Mouse (Mus musculus) limb, embryonic 11.5 days (tissue): ENCODE results near the gene Pld4. TPM values are rescaled to one million over a fixed set of nuclear protein-coding genes. Genes with fewer than 3 reads are reported as not detected.

Experiments
- ATAC-seq: fragments of 200-750 bp; cut with Nextera tagmentation; 2 replicates; pipeline ENCODE4 v1.8.0; 2017; ENCODE audit warnings: low read depth; ENCODE audit not compliant: insufficient number of reproducible peaks, low FRiP score, low TSS enrichment
- DNase-seq: peaks from one replicate; pipeline ENCODE4 v3.0.0-alpha.2; 2015; ENCODE audit warnings: low spot score
- H3K27ac ChIP-seq: fragments of 300-500 bp; sonication (generic); replicated peaks from 2 replicates; pipeline ENCODE4 v1.5.1; 2014; ENCODE audit warnings: low read depth, mild to moderate bottlenecking, low read length
- H3K27me3 ChIP-seq: fragments of 300-500 bp; sonication (generic); 2 replicates; pipeline ENCODE4 v1.6.1; 2014; ENCODE audit warnings: mild to moderate bottlenecking, low read length, mixed read lengths; ENCODE audit not compliant: control insufficient read depth, insufficient read depth
- H3K36me3 ChIP-seq: fragments of 300-500 bp; sonication (generic); 2 replicates; pipeline ENCODE4 v1.6.1; 2014; ENCODE audit warnings: mild to moderate bottlenecking, low read length, moderate library complexity, mixed read lengths; ENCODE audit not compliant: control insufficient read depth, insufficient read depth
- H3K4me1 ChIP-seq: fragments of 300-500 bp; sonication (generic); 2 replicates; pipeline ENCODE4 v1.6.1; 2014; ENCODE audit warnings: low read length, mixed read lengths; ENCODE audit not compliant: control insufficient read depth, insufficient read depth
- H3K4me2 ChIP-seq: fragments of 300-500 bp; sonication (generic); 2 replicates; pipeline ENCODE4 v1.6.1; 2014; ENCODE audit warnings: low read depth, mild to moderate bottlenecking, moderate library complexity; ENCODE audit not compliant: severe bottlenecking
- H3K4me3 ChIP-seq: fragments of 300-500 bp; sonication (generic); 2 replicates; pipeline ENCODE4 v1.5.1; 2014; ENCODE audit warnings: low read depth, low read length
- H3K9ac ChIP-seq: fragments of 300-500 bp; sonication (generic); 2 replicates; pipeline ENCODE4 v1.6.1; 2014; ENCODE audit warnings: mild to moderate bottlenecking, low read length
- H3K9me3 ChIP-seq: fragments of 300-500 bp; sonication (generic); 2 replicates; pipeline ENCODE4 v1.6.1; 2016; ENCODE audit warnings: low read length; ENCODE audit not compliant: control insufficient read depth
- WGBS: fragments of 180-500 bp; shearing (Covaris S2); extraction: QIAGEN DNeasy Blood & Tissue Kit; methylation state at CpG from one replicate; pipeline ENCODE4 v1.1.7; 2014; 5-methylcytosine and 5-hydroxymethylcytosine counted together
- polyA plus RNA-seq: library from polyadenylated mRNA; unstranded; fragments of >200 nt; fragmentation: Nextera tagmentation; extraction: Ambion mirVana; gene quantifications from 2 replicates; pipeline ENCODE4 v1.2.1, GENCODE M21; 2014

Pld4 gene
- polyA plus RNA-seq, 1 experiment from 2014 or later, result 2.8 TPM

DNA sequence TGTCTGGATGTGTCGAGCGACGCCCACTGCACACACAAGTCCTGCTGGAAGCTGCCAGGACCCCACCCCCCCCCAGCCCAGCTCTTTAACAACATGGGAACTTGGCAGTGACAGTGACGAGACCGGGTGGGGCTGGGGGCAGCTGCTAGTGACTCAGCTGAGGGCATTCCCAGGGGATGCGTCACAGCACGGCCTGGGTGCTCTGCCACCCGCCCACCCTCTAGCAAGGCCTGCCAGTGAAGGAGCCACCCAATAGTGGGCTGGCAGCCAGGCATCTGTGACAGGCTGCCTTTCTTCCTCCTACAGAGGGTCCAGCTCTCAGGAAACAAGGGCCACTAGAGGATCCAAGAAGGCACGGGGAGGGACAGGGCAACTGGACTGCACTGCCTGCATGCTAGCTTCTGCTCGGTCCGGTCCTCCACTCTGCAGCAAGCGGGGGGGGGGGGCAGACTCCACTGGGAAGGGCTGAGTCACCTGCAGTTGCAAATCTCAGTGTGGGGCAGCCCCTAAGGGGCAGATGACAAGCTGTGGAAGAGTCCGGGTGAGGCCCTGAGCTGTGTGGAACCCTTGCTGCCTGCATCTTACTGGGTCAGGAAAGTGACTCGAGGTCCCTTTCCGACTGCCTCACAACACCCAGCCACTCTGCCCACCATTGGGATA is 37.3 kb downstream of the Pld4 start:
- H3K4me2 ChIP-seq, result no peak overlapping the region
- no peaks in the 10 kb centered on the region for H3K9me3 ChIP-seq
- H3K27ac ChIP-seq, result no peak overlapping the region
- whole genome bisulfite sequencing, result 54% methylated on average over 15 of the region's 15 CpGs
- peaks cover 11% of the 10 kb centered on the region; the same call in 1 of the 2 replicates for H3K4me1 ChIP-seq
- H3K36me3 ChIP-seq, result no peaks in the 10 kb centered on the region
- ATAC-seq (no peak), DNase-seq (no peak)
- H3K27me3 ChIP-seq, result peaks cover 13% of the 10 kb centered on the region; the same call in 1 of the 2 replicates
- H3K4me3 ChIP-seq, result no peak overlapping the region
- H3K9ac ChIP-seq, result no peak overlapping the region

DNA sequence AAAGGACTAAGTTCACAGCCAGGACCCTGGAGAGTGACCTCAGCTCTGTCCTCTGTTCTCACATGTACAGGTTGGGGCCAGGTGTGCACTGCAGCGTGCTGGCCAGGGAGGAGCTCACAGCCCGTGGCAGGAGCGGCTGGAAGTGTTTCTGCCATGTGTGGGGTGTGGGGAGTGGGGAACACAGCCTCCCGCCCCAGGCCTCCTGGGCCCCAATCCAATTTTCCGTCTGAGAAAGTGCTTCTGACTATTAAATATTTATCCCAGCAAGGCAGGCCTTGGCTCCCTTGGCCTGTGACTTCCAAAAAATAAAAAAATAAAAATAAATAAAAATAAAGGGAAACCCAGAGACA is 37.9 kb downstream of the Pld4 start:
- 42% methylated on average over 5 of the region's 5 CpGs for WGBS
- peaks cover 13% of the 10 kb centered on the region; the same call in 1 of the 2 replicates for H3K4me1 ChIP-seq
- no peak for ATAC-seq
- no peak overlapping the region for H3K4me3 ChIP-seq
- H3K9me3 ChIP-seq, result no peaks in the 10 kb centered on the region
- no peak overlapping the region for H3K9ac ChIP-seq
- H3K27ac ChIP-seq, result no peak overlapping the region
- H3K4me2 ChIP-seq, result no peak overlapping the region
- no peaks in the 10 kb centered on the region for H3K36me3 ChIP-seq
- no peak for DNase-seq
- peaks cover 13% of the 10 kb centered on the region; the same call in 1 of the 2 replicates for H3K27me3 ChIP-seq

DNA sequence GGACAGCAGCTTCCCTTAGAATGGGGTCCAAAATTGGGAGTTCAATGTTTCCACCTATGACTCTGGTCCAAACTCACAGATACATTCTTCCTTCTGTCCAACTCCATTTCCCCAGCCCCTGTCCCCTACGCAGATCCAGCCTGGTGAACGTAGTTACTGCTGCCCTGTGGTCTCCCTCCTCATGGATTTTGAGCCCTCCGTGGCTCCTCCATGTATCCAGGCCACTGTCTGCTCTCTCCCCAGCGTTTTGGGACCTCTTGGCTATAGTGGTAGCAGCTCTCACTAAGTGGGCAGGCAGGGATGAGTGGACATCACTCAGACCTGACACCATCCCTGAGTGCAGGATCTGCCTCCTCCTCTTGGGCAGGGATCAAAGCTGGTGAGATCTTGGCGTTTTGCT is 38.3 kb downstream of the Pld4 start:
- DNase-seq, result no peak
- no peak overlapping the region for H3K9ac ChIP-seq
- H3K4me2 ChIP-seq, result no peak overlapping the region
- H3K9me3 ChIP-seq, result no peaks in the 10 kb centered on the region
- WGBS, result 73% methylated on average over 5 of the region's 5 CpGs
- peaks cover 13% of the 10 kb centered on the region; the same call in 1 of the 2 replicates for H3K27me3 ChIP-seq
- no peak overlapping the region for H3K27ac ChIP-seq
- H3K4me3 ChIP-seq, result no peak overlapping the region
- H3K36me3 ChIP-seq, result no peaks in the 10 kb centered on the region
- H3K4me1 ChIP-seq, result peaks cover 13% of the 10 kb centered on the region; the same call in 1 of the 2 replicates
- no peak for ATAC-seq

DNA sequence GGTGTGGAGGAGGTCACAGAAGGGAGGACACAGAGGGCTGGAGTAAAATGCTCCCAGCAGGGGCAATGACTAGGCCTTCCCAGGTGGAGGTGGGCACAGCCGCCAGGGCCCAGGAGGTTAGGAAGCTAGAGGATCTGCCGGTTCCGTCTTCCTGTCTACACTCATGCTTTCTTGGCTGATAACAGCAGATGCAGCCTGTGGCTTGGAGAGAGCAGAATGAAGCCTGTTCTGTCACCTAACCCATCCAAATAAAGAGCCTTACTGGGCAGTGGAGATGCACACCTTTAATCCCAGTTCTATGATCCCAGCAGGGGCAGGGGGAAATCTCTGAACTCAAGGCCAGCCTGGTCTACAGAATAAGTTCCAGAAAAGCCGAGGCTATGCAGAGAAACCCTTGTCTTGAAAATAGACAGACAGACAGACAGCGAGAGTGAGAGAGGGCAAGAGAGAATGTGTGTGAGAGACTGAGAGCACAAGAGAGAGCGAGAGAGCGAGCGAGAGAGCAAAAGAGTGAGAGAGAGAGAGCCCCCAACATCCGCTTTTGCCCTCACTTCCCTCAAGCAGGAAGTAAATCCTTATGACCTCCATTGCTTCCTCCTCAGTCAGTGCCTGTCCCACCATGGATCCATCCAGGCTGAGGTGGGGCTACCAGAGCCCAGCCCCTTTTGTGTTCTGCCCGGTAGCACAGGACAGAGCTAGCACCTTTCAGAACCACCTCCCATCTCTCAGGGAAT is 38.9 kb downstream of the Pld4 start:
- Histone ChIP-seq H3K36me3 (no peaks in the 10 kb centered on the region), H3K4me1 (peaks cover 9% of the 10 kb centered on the region; the same call in 1 of the 2 replicates), H3K4me2 (no peak overlapping the region), H3K27ac (no peak overlapping the region), H3K9me3 (no peaks in the 10 kb centered on the region), H3K9ac (no peak overlapping the region), H3K27me3 (peaks cover 13% of the 10 kb centered on the region; the same call in 1 of the 2 replicates), H3K4me3 (no peak overlapping the region)
- ATAC-seq (no peak), DNase-seq (no peak)
- WGBS, result 83% methylated on average over 10 of the region's 10 CpGs

GRCm38 (mm10) chr12:112800476-112800875 is 40.0 kb downstream of the Pld4 start:
- no peak overlapping the region for H3K4me3 ChIP-seq
- no peak overlapping the region for H3K4me2 ChIP-seq
- H3K9ac ChIP-seq, result no peak overlapping the region
- ATAC-seq, result 0 out of 2 replicates have a peak, but pooled peaks have one; percentile 7
- H3K27me3 ChIP-seq, result peaks cover 13% of the 10 kb centered on the region; the same call in 1 of the 2 replicates
- DNase-seq, result peak; percentile 86
- peaks cover 9% of the 10 kb centered on the region; the same call in 1 of the 2 replicates for H3K4me1 ChIP-seq
- H3K36me3 ChIP-seq, result no peaks in the 10 kb centered on the region
- no peaks in the 10 kb centered on the region for H3K9me3 ChIP-seq
- H3K27ac ChIP-seq, result no peak overlapping the region
- WGBS, result 10% methylated on average over 4 of the region's 4 CpGs

DNA sequence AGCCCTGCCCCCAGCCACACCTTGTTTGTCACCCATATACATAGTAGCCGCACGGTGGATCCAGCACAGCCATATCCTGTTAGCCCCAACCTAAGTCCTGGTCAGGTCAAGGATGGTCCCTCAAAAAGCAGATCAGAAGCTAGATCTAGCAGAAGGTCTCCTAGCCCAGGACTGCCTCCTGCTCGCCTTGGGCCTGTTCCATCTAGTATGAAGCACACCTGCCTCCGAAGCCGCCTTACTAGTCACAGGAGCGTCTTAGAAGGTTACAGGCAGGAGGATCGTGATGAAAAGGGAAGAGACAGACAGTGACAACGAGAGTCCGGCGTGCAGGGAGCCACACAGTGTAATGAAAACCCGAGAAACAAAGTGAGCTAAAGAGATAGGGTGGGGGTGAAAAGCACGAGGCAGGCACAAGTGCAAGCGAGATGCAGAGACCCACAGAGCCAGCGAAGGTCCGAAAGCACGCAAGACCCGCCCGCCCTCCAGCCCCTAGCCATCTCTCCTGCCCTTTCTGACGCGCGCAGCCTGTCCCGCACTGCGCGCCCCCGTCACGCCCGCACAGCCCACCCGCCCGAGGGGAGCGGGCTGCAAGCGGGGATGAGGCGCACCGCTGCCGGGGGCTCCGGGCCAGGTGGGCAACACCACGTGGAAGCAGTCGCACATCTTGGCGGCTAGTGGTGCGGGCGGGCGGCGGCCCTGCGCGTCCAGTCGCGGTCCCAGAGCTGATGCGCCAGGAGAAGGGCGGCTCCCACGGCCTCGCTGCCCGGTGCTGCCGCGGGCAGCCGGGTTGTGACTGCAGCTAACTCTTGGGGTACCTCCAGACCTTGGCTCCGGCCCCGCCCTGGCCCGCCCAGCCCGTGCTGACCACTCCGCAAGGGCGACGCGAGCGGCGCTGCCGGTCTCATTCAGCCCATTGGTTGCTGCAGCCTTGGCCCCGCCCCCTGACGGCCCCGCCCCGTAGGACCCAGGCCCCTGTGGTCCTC is 41.7 kb downstream of the Pld4 start, which contains the start of gene Ahnak2:
TSS of gene Ahnak2 (minus strand) at position 794 of the 983 bp plus-strand sequence.
- no peak within 1 kb of the TSS for H3K27ac ChIP-seq
- no peaks in the 10 kb centered on the region for H3K36me3 ChIP-seq
- H3K27me3 ChIP-seq, result peaks cover 13% of the 10 kb centered on the region; the same call in 1 of the 2 replicates
- peak; percentile 77 for ATAC-seq
- peak within 1 kb of the TSS; percentile 100 for H3K4me2 ChIP-seq
- peak within 1 kb of the TSS; percentile 45 for H3K9ac ChIP-seq
- H3K4me1 ChIP-seq, result peaks cover 7% of the 10 kb centered on the region; the same call in 1 of the 2 replicates
- 4% methylated on average over 66 of the region's 69 CpGs for WGBS
- DNase-seq, result peak; percentile 82
- H3K4me3 ChIP-seq, result peak within 1 kb of the TSS; percentile 56
- no peaks in the 10 kb centered on the region for H3K9me3 ChIP-seq

GRCm38 (mm10) chr12:112802917-112803316 is 42.5 kb downstream of the Pld4 start:
- 20% methylated on average over 3 of the region's 3 CpGs for WGBS
- H3K4me3 ChIP-seq, result no peak overlapping the region
- no peak overlapping the region for H3K27ac ChIP-seq
- H3K27me3 ChIP-seq, result peaks cover 13% of the 10 kb centered on the region; the same call in 1 of the 2 replicates
- no peak overlapping the region for H3K9ac ChIP-seq
- peaks cover 7% of the 10 kb centered on the region for H3K4me1 ChIP-seq
- H3K36me3 ChIP-seq, result no peaks in the 10 kb centered on the region
- H3K9me3 ChIP-seq, result no peaks in the 10 kb centered on the region
- no peak for DNase-seq
- H3K4me2 ChIP-seq, result peak overlapping the region; percentile 100; the same call in 1 of the 2 replicates
- no peak for ATAC-seq

GRCm38 (mm10) chr12:112804046-112804445 is 43.6 kb downstream of the Pld4 start:
- Histone ChIP-seq H3K9me3 (no peaks in the 10 kb centered on the region), H3K4me2 (no peak overlapping the region), H3K9ac (no peak overlapping the region), H3K4me1 (peaks cover 12% of the 10 kb centered on the region), H3K4me3 (no peak overlapping the region), H3K27me3 (peaks cover 13% of the 10 kb centered on the region; the same call in 1 of the 2 replicates), H3K27ac (no peak overlapping the region), H3K36me3 (no peaks in the 10 kb centered on the region)
- WGBS, result 59% methylated on average over 13 of the region's 13 CpGs
- no peak for DNase-seq
- no peak for ATAC-seq
